Mouse (Mus musculus) lung, adult 2 months (tissue): ENCODE results near the gene Bcl11b. TPM values are rescaled to one million over a fixed set of nuclear protein-coding genes. Genes with fewer than 3 reads are reported as not detected.

Experiments
- DNase-seq: peaks from one replicate; pipeline ENCODE4 v3.0.0; 2022
- H3K4me1 ChIP-seq: fragments of 200-500 bp; 2 replicates; pipeline ENCODE4 v1.6.1; 2011; ENCODE audit warnings: low read length; ENCODE audit not compliant: control insufficient read depth, insufficient read depth
- H3K4me3 ChIP-seq: fragments of 200-500 bp; replicated peaks from 2 replicates; pipeline ENCODE3; 2011; ENCODE audit warnings: low read depth, mild to moderate bottlenecking, control low read depth, low read length; ENCODE audit errors: extremely low read depth
- CTCF ChIP-seq: fragments of 200-500 bp; IDR thresholded peaks from 2 replicates; pipeline ENCODE4 v1.5.1; 2011; ENCODE audit warnings: mild to moderate bottlenecking, low read length, control low read depth; ENCODE audit not compliant: insufficient read depth
- POLR2A ChIP-seq: fragments of 200-500 bp; IDR thresholded peaks from 2 replicates; pipeline ENCODE4 v1.6.1; 2011; ENCODE audit warnings: low read depth, mild to moderate bottlenecking, control low read depth, low read length, borderline replicate concordance; ENCODE audit errors: extremely low read depth
- WGBS: fragments of 180-500 bp; shearing (Covaris S2); methylation state at CpG from one replicate; pipeline ENCODE4 v1.1.7; 2018; 5-methylcytosine and 5-hydroxymethylcytosine counted together
- polyA plus RNA-seq: library from polyadenylated mRNA; depleted of rRNA; stranded (reverse); fragments of >200 nt; gene quantifications from 2 replicates; pipeline ENCODE4 v1.2.3, GENCODE M21; 2012

Gene Bcl11b
- polyA plus RNA-seq, 1 experiment = 4.2 TPM

- Histone ChIP-seq H3K4me3 (no peak overlapping the region), H3K4me1 (no peaks in the 10 kb centered on the region; the same call in 1 of the 2 replicates)
- no peak for TF ChIP-seq POLR2A
- TF ChIP-seq CTCF = no peak
- WGBS = 73% methylated on average over 11 of the region's 11 CpGs
- no peak for DNase-seq
Observed at GRCm38 (mm10) chr12:108010346-108010745, 6.9 kb upstream of the Bcl11b start.

DNA sequence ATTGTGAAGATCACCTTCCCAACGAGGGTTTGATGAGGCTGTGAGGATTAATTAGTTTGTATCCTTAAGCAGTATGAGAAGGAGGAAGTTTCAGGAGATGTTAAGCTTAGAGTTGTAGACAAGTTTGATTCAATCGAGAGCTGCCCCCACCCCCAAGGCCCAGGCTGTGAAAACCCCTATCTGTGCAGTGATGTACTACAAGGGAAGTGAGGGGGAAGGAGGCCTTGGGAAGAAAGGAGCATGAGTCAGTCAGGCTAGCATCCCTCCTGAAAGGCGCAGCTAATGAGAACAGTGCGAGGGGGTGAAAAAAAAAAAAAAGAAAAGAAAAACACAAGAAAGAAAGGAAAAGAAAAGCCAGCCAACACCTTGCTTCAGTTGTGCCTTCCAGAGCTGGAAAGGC, 5.8 kb upstream of the Bcl11b start:
- 49% methylated on average over 4 of the region's 4 CpGs for WGBS

DNA sequence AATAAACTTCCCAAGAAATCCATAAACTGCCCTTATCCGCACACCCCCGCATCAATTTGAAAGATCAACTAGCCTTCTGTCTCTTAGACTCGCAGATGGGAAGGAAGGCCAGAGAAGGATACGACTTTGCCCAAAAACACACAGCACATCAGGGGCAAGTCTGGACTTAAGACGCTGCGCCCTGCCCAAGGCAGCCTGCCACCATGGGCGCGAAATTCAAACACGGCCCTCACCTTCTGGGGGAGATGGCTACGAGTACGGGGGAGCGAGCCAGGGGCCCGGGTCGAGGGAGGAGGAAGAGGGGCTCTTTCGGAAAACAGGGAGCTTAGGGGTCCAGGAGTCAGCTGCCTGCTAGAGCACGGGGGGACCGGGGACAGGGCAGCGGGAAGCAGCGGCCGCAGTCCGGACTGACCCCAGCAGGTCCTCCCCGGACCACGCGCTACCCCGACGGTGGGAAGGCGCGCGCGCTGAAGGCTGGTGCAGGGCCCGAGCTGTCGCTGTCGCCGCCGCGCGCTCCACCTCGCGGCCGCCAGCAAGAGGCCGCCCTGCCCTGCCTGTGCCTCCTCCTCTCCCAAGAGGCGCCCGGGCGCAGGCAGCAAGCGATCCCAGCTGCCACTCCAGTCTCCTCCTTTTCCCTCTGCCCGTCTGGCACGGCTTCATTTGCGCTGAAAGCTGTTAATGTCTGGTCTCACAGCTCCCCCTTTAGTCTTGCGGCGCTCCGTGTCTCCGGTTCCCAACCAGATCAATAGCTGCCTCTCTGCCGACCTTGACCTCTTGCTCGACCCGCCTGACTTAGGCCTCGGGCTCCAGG, 2.6 kb upstream of the Bcl11b start:
- TF ChIP-seq POLR2A = no peak
- TF ChIP-seq CTCF = no peak
- Histone ChIP-seq H3K4me3 (no peak overlapping the region), H3K4me1 (no peaks in the 10 kb centered on the region; the same call in 1 of the 2 replicates)
- DNase-seq = no peak
- WGBS = 2% methylated on average over 56 of the region's 56 CpGs

More for the DNA sequence above, 5.8 kb upstream of the Bcl11b start:
- DNase-seq = no peak
- Histone ChIP-seq H3K4me1 (no peaks in the 10 kb centered on the region; the same call in 1 of the 2 replicates), H3K4me3 (no peak overlapping the region)
- TF ChIP-seq POLR2A (no peak), CTCF (no peak)

DNA sequence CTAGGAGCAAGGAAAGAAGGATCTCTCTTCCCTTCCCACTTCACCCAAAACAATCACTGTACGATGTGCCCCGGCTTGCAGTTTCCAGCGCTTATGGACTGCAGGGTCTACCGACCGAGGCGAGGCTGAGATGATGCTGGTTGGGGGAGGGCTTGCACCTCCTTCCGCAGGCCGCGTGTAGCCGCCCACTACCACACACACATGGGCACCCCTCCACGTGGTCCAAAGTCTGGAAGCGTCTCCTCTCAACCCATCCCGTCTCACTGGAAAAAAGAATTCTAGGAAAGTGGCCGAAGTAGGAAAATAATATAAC, 2.0 kb upstream of the Bcl11b start:
- Histone ChIP-seq H3K4me3 (no peak overlapping the region), H3K4me1 (no peaks in the 10 kb centered on the region; the same call in 1 of the 2 replicates)
- 11% methylated on average over 14 of the region's 14 CpGs for WGBS
- DNase-seq = no peak
- TF ChIP-seq CTCF = no peak
- TF ChIP-seq POLR2A = no peak

GRCm38 (mm10) chr12:108004701-108005487, 1.5 kb upstream of the Bcl11b start:
- DNase-seq = no peak
- 3% methylated on average over 43 of the region's 43 CpGs for WGBS

DNA sequence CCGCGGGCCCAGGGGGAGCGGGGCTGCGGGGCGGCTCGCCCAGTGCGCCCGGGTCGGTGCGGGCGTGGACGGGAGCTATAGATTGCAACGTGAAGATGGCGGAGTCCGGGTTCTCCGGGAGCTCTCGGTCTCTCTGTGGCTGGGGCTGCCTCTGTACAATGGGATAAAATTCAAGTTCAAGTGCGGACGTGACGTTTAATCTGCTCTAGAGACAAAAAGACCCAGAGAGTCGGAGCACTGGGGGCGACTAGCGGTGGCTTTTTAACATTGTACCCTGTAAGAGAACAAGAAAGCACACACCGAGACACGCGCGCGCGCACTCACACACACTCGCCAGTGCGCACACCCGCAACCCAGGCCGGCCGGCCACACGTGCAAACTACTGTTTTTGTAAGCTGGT, 526 bp upstream of the Bcl11b start:
- no peak overlapping the region for H3K4me3 ChIP-seq
- no peaks in the 10 kb centered on the region; the same call in 1 of the 2 replicates for H3K4me1 ChIP-seq
- WGBS = under 1% methylated on average over 35 of the region's 35 CpGs
- TF ChIP-seq CTCF = no peak
- no peak for TF ChIP-seq POLR2A
- no peak for DNase-seq

More at GRCm38 (mm10) chr12:108004701-108005487, 1.5 kb upstream of the Bcl11b start:
- Histone ChIP-seq H3K4me3 (no peak overlapping the region), H3K4me1 (no peaks in the 10 kb centered on the region; the same call in 1 of the 2 replicates)
- TF ChIP-seq POLR2A (no peak), CTCF (no peak)

- TF ChIP-seq CTCF = no peak
- no peak for TF ChIP-seq POLR2A
- no peak for DNase-seq
- under 1% methylated on average over 69 of the region's 78 CpGs for WGBS
- H3K4me3 ChIP-seq = no peak overlapping the region
- H3K4me1 ChIP-seq = no peaks in the 10 kb centered on the region; the same call in 1 of the 2 replicates
Observed at GRCm38 (mm10) chr12:108002436-108003189, 789 bp downstream of the Bcl11b start.

GRCm38 (mm10) chr12:108001652-108002340, 1.6 kb downstream of the Bcl11b start:
- Histone ChIP-seq H3K4me1 (no peaks in the 10 kb centered on the region; the same call in 1 of the 2 replicates), H3K4me3 (no peak overlapping the region)
- WGBS = 5% methylated on average over 37 of the region's 37 CpGs
- no peak for DNase-seq
- TF ChIP-seq POLR2A = no peak
- TF ChIP-seq CTCF = no peak

GRCm38 (mm10) chr12:108000715-108001080, 2.7 kb downstream of the Bcl11b start:
- DNase-seq = no peak
- H3K4me1 ChIP-seq = no peaks in the 10 kb centered on the region
- H3K4me3 ChIP-seq = no peak overlapping the region
- WGBS = 29% methylated on average over 2 of the region's 2 CpGs
- no peak for TF ChIP-seq CTCF
- no peak for TF ChIP-seq POLR2A
